Mouse (Mus musculus): ENCODE data around the gene Slco4a1.

Gene Slco4a1

DNA sequence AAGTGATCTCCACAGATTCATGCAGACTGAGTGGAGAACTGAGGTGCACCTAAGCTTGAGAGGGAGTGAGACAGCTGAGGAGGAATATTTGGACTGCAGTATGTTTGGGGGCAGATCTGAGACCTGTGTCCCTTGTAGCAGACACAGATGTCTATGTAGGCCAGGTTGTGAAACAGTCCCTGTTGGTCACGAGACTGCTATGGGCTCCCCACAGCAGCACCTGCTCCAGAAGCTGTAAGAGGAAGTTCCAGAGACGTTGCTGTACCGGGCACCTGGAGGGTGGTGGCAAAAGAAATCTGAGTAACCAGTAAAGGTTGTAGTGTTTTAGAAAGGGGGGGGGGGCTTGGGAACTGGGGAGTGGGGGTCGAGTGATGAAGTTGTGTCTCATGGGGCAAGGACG lies 7.0 kb upstream of the Slco4a1 start:
- no peak for DNase-seq

DNA sequence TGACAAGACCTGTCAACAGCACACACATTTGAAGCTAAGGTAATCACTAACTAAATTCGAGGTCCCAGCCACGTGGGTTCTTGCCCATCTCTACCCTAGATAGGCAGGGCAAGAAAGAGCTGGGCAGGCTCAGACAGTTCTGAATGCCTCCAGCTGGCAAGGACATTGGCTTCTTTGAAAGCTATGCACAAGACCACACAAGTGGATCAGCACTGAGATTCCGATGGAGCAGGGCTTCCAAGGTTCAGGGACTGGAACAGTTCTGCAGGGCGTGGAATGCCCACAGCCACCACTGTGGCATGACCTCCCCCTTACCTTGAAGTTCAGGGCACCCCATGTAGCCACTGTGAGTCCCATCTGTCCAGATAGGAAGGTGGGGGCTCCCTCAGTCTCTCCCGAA lies 5.5 kb upstream of the Slco4a1 start:
- no peak for DNase-seq

DNA sequence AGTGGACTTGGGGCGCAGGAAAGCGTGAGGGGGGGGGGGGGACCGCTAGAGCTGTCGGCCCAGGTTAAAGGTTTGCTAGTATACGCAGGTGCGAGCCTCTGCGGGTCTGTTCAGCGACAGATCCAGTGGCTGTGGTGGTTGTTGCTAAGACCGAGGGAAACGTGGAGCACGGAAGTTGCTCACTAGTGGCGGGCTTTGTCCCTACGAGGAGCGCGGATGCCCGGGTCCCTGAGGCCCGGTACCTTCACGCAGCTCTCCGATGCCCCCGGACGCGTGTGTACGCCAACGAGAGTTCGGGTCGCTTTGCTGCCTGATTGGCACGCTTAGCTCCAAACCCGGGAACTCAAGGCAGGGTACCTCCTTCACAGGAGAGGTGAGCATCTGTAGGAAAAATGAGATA lies 660 bp downstream of the Slco4a1 start:
- peak; percentile 25 for DNase-seq

DNA sequence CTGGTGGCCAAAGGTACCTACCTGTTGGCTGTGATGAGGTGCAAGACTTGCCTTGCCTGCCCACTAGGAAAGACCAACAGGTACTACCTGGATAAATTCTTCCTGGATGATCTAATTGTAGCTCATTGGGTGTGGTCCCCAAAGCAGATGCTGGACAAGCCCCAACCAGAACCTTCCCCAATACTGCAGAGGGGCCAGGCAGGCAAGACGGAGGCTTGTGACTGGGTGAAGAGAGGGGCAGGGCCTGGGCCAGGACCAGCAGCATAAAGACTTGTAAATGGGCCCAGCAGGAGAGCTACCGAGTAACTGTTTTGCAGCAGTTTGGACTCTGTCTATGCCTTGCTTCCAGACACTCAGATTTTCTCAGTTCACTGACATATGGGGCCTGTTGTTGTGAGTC lies 1.6 kb downstream of the Slco4a1 start:
- no peak for DNase-seq

DNA sequence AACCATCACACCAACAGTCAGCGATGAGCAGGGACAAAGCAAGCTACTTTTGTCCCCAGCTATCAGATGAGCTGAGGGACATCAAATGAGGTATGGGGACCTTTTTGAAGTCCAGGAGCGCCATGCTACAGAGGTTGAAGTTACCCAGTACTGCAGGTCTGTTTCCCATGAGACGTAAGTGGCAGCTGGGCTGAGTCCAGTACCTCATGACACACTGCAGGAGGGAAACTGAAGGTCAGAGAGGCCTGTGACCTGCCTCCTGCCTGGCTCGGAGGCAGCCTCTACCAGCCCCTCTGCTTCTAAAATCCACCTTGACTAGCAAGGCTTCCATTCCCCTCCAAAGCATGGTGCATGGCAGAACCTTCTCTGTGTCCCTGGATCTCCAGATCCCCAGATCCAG lies 3.4 kb downstream of the Slco4a1 start:
- no peak for DNase-seq

DNA sequence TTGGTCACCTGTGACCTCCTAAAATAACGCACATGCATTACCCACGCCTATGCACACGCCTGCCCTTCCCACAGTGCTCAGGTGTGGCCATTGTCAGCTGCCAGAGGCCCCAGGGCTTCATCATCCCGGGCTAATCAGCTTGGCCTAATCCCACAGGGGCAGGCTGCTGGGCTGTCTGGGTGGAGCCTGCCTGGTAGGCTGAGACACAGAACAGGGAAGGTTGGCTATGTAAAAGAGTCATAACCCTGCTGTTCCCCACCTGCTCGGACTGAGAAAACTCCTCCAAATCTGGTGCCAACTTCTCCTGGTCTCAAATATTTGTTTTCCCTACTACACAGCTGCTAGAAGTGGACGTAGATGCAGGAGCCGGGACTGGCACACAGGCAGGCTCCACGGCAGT lies 4.8 kb downstream of the Slco4a1 start:
- no peak for DNase-seq

DNA sequence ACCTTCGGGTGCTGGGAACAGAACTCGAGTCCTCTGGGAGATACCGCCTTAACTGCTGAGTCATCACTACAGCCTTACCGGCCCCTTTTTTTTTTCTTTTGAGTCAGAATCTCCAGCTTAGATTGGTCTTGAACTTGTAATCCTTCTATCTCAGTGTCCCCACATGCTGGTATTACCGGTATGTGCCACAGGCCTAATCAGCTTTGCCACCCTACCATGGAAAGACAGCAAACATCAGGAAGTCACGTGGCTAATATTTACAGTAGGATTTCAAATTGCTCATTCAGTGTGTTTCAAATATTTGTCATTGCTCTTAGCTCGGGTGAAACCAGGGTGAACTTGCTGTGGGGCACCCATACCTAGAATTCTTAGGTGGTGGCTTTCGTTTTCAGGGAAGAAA lies 6.5 kb downstream of the Slco4a1 start:
- no peak for DNase-seq

DNA sequence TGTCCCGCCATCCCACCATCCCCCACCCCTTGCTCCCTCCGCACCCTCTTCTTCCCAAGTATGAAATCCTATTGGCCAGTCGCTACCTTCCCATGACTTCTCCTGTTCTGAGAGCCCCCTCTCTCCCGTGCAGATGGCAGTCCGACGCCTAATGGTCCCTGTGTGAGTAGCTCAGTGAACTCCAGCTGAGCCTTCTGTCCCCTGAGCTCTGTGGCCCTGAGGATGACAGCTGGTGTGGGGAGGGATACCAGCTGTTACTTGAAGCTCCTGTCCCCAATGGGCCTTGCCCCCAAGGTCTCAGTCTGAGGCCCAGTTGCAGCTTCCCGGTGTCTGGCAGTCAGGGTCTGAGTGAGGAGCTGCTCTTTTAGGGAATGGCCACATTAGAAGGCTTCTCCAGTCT lies 10.5 kb downstream of the Slco4a1 start:
- no peak for DNase-seq

DNA sequence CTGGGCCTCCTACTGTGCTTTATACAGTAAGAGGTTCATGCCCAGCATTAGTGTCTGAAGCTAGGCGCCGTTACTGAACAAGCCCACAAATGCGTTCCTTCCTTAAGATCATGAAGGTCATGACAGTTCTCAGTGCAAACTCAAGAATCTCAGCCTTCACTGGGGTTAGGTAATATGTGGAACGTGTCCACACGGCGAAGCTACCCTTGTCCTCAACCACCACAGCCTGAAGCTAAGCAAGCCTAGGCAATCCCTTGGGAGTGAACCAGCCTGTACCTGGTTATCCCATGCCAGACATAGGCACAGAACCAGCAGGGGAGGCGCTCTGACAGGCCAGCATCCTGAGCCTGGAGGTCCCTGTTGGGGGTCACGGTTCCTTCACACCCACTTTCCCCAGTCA lies 12.8 kb downstream of the Slco4a1 start:
- DNase-seq: no peak

DNA sequence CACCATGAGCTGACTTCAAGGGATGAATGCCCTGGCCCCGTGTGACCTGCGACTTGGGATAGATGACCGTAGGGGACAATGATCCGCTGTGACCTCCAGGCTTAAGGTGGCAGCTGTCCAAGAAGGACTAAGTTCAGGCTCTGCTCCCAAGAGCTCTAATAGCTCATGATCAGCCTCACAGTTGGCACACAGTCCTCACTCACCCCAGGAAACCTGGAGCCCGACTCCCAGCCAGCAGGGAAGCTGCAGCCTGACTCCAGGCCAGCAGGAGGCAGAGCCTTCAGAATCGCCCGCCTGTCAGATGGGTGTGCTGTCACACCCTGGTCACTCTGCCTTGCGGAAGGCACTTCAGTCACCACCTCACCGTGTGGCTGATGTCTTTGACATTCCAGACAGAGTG lies 13.7 kb downstream of the Slco4a1 start:
- no peak for DNase-seq

DNA sequence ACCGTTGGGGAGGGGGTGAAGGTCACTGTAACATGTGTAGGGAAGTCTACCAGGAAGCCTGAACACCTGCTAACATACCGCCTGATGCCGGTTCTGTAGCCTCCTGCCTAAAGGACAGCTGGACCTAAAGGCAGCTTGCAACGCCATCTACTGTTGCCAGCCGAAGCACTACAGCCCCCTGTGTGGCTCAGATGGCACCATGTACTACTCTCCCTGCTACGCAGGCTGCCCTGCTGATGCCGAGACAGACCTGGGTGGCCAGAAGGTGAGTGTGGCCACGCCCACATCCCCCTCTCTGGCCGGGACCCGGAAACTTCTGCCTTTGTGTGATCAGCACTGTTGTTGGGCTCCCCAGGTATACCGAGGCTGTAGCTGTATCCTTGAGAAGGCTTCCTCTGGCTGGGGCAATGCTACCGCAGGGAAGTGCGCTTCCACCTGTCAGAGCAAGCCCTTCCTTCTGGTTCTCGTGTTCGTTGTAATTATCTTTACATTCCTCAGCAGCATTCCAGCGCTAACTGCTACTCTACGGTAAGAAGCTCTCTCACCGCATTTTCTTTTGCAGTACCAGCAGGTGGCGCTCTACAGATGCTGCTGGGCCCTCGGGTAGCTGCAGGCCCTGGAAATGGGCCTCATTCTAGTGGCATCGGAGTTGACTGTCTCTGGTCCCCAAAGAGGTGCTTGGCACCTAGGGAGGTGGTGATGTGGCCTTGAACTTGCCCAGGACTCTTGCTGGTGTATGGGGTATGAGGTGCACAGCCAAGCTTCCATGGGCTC lies 16.4 kb downstream of the Slco4a1 start:
- DNase-seq: no peak

DNA sequence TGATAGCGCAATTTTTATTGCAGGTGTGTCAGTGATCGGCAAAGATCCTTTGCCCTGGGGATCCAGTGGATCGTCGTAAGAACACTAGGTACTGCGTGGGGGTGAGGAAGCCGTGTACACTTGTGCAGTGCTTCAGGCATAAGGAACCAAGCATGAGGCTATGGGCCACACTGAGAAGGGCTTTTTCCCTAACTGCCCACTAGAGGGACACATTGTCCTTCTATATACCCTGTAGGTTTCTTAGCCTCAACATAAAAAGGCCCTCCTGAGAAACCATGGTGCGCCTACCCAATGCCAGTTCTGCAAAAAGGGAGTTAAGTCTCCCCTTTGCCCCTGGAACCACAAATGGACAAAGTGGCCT lies 17.0 kb downstream of the Slco4a1 start:
- no peak for DNase-seq

DNA sequence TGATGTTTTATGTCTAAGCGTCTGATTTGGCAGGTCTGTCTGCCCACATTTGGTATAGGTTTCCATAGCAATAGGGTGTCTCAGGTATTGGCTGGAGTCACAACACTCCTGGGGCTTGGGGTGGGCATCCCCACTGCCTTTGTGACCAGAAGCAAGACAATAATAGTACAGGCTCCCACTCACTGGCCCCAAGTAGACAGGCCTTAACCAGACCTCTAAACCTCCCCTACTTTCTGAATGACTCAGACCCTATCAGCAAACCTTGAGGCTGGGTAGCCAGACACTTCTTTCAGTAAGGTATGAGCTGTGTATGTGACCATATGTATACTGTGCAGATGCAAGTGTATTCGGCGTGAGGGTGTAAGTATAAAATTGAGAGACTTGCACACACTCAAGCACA lies 18.8 kb downstream of the Slco4a1 start:
- no peak for DNase-seq

DNA sequence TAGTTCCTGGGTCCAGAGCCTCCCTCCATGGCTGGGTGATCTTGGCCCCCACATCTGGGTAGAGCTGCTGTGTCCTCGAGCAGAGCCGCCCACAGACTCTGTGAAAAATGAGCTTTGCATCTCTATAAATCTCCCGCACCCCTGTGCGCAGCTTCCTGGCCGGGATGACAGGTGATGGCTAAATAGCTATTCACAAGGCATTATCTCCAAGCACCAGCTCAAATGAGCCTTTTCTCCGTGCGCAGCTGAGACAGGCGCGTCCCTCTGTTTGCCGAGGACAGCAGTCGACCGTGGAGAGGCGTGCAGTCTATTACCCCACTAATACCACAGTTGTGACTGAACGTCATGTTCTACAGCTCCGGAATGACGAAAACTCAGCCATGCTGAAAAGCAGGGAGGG lies 26.2 kb downstream of the Slco4a1 start:
- DNase-seq: no peak

DNA sequence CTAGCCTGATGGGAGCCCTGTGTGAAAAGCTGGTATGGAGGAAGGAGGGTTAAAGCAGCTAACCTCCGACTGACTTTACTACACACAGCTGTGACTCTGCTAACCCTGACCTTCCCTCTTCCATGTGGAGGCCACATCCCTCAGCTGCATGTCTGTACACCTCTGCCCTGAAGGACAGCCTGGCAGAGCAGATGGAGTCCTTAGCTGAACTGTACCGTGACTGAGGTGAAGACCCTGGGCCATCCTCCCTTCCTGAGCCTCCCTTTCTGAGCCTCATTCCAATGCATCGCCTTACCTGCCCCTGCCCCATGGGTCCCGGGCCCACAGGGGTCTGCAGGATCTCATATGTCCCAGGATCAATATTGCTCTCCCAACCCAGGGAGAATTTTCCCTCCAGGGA lies 28.8 kb downstream of the Slco4a1 start:
- DNase-seq: no peak

DNA sequence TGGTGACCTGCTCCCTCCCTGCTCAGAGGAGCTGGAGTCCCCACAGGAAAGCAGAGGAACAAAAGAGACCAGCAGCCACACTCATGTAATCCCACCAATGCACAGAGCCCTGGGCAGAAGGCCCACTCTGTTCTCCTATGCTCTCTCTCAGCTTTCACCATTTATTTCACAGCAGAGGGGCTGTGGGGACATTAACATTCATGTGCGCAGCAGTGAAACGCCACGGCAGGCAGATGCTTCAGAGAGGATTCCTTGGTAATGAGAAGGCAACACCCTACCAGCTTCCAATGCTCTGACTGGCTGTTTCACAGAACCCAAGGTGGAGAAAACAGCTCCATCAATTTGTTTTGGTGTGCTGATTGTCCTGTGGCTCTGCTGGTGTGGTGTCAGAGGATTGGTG lies 29.3 kb downstream of the Slco4a1 start:
- no peak for DNase-seq

DNA sequence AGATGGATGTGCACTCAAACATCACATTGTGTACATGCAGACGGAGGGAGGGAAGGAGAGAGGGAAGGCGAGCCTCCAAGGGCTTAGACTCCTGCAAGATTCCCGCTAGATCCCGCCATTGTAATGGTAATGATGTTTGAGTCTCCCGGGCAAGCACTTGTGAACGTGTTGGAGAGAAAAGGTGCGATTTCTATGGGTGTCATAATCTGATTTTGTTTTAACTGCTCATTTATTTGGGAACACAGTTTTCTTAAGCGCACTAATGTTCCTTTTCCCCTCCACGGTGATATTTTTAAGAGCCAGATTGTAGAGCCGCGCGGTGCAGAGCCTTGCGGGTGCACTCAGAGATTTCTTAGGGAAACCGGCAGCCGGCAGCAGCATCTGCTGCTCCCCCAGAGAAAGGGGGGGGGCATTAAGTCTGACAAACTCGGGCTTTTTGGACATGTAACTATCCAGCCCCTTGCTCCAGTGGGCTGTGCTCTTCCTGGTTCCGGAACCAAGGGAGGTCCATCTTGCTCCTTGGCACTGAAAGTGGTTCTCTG lies 32.2 kb downstream of the Slco4a1 start:
- no peak for DNase-seq

DNA sequence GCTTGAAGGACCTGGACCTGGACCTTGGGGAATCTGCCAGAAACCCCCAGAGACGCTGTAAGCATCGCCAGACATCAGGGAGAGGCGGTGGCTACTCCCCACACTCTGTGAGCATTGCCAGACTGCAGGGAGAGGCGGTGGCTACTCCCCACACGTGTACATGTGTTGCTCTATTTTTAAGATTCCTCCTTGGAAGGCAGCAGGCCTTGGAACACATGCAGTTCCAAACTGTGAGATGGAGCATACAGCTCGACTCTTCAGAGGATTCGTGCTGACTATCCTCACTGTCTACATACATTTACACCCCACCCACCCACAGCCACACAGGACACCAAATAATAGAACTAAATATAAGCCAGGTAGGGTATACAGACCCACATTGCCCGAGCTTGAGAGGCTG lies 39.9 kb downstream of the Slco4a1 start:
- no peak for DNase-seq

DNA sequence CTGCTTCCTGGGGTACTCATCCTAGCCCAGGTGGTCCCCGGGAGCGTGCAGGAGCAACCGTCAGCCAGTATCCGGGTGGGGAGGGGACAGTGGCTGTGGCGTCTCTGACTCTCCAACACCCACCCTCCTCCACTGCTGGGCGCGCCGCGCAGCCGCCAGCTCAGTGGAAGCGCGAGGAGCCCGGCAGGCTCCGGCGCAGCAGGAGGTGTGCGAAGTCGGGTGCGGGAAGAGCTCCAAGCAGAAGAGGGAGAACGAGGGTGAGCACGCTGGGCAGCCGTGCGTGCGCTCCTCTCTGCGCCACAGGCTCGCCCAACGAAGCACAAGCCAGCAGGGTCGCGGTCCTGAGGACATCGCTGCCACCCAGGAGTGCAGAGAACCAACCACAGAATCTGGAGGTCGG lies 43.7 kb downstream of the Slco4a1 start, which contains the start of gene Ntsr1:
TSS of gene Ntsr1 (plus strand) at position 236 of the 400 bp plus-strand sequence.
- DNase-seq: no peak

DNA sequence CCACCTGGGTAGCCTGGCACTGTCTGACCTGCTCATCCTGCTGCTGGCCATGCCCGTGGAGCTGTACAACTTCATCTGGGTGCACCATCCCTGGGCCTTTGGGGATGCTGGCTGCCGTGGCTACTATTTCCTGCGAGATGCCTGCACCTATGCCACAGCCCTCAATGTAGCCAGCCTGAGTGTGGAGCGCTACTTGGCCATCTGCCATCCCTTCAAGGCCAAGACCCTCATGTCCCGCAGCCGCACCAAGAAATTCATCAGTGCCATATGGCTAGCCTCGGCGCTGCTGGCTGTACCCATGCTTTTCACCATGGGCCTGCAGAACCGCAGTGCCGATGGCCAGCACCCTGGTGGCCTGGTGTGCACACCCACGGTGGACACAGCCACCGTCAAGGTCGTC lies 44.7 kb downstream of the Slco4a1 start:
- no peak for DNase-seq

DNA sequence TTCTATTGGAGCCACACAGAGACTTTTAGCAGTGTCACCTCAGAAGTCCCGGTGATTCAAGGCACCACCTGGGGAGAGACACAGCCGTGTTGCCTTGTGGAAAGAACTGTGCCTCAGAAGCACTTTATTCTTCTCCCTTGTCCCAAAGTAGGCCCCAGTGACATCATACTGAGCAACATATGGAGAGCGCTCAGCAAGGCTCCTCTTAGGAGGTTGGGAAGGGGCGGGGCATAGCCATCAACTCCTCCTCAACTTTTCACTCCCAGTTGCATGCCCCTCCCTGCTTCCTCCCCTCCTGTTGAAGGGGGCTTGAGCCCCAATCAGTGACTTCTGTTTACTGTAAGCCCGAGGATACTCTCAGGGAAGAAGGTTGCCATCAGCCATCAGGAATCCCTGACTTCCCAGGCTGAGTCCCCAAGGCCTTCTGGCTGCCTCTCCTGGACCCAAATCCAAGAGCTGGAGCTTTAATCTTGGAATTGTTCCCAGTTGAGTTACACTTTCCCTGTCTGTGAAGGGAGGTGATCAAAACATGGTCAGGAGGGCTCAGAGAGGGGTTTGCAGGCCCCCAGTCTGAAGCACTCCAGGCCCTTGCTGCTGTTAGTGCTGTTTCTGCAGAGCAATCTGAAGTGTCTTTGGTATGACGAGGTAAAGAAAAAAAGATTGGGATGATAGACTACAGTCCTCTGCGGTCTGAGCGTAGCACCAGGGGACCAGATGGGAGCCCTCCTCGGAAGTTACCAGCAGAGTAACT lies 45.3 kb downstream of the Slco4a1 start:
- no peak for DNase-seq

DNA sequence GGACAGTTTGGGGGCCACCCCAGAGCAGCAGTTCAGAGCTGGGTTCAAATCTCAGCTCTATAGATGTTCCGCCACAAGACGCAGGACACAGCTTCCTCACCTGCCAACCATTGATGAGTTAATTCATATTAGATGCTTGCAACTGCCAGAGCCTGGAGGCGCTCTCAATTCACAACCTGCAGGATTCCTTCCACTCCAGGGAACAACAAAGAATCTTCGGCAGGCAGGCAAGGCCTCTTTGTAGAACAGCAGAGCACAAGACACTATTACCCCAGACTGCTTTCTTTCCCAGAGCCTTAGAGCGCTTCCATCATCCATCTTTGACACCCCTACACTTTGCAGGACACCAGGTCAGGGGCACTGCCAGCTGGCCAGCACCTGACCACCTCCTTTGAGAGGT lies 50.2 kb downstream of the Slco4a1 start:
- no peak for DNase-seq

DNA sequence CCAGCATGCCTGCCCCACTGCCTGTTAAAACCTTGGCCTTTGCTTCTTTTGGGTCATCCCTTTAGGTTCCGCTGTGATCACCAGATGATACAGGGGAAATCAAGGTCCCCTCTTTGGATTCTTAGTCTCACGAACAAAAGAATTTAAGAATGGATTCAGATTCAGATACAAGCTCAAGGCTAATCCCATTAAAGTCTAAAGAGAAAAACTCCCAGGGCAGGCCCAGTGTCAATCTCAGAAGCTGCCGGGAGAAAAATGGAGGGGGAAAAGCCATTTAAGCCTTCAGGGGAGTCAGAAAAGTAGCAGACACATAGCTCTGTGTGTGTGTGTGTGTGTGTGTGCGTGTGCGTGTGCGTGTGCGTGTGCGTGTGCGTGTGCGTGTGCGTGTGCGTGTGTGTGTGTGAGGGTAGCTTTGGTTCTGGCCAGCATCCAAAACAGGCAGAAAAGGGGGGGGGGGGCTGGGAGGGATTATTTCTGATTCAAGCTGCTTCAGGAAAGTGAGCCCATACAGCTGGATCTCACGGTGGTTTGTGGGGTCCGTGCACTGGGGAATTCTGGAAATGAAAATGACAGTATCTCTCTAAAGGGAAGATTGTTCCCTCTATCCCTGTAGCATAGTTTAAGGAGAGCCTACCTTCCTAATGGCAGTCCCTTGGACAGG lies 52.5 kb downstream of the Slco4a1 start:
- no peak for DNase-seq

DNA sequence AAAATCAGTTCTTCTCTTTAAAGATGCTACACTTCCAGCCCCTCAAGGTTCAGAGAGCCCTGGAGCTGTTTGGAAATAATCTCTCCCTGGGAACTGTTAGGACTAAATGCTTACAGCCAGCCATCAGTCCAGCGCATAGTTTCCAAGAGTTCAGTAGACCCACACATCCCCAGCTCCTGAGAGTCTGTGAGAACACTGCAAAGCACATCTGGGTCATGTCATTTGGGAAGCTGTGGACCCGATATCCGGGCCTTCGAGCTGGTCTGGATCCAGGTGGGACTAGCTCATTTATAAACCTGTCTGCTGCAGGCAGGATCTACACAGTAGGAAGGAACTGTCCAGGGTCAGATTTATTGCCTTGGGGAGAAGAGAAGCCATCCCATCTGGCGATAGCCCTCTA lies 54.8 kb downstream of the Slco4a1 start:
- DNase-seq: no peak
